Mouse (Mus musculus) heart, adult 11 months (tissue): Measurements from ENCODE around the gene Hsd17b13.
"Not testable (repeated sequence)": the region's sequence is repeated elsewhere in the genome, so short reads cannot be mapped to it uniquely, and the experiment has no call there.

Experiments
- DNase-seq: peaks from one replicate; pipeline ENCODE4 v3.0.0; 2022

The Hsd17b13 gene

GRCm38 (mm10) chr5:103977907-103978570, 829 bp upstream of the Hsd17b13 start:
- no peak for DNase-seq

GRCm38 (mm10) chr5:103975736-103976135, 1.5 kb downstream of the Hsd17b13 start:
- DNase-seq = no peak

DNA sequence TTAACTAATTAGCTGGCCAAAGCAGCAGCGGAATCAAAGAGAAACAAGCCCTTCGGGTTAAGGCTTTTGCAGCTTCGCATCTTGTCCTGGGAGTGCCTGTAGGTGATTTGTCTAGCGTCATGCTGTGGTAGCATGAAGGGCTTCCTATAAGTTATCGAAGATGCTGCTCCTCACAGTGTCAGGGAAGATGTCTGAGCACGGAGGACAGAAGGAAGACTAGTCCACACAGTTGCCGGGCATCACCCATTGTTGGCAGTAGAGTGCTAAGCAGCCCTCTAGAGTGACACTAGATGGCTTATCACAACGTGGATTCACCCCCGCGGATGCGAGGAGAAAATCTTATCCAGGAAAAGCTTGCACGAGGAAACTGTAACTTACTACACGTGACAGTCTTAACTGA, 4.4 kb downstream of the Hsd17b13 start:
- peak; percentile 79 for DNase-seq

DNA sequence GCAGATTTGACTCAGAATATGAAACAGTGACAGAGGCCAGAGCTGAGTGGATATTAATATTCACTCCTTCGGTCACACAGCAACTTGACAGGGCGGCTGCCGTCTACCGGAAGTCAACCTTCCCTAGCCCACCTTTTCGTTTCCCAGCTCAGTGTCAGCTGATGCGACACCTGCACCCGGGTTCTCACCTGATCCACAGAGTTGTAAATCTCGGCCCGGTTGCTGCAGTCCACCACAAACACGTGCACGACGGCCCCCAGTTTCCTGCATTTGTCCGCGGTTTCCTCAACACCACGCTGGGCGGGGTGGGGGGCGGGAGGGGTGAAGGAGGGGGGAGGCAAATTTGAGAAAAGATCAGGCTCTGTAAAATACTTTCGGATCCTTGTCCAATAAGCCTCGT, 4.8 kb downstream of the Hsd17b13 start:
- peak; percentile 87 for DNase-seq

DNA sequence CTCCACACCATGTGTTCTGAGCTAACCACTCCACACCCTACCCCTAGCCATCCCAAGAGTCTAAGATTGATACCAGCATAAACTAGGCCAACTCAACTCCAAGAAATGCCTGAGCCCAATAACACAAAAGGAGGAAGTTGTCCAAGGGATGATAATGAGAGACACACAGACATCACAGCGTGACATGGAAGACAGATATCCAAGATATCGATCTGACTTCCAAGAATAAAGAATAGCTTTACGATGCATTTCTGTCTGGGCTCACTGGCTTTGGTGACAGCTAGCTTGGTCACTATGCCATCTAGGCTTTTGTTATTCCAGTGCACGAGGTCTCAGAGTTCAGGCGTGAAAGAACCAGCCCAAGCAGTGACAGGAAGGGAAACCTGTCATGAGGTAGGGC, 6.2 kb downstream of the Hsd17b13 start:
- no peak for DNase-seq

DNA sequence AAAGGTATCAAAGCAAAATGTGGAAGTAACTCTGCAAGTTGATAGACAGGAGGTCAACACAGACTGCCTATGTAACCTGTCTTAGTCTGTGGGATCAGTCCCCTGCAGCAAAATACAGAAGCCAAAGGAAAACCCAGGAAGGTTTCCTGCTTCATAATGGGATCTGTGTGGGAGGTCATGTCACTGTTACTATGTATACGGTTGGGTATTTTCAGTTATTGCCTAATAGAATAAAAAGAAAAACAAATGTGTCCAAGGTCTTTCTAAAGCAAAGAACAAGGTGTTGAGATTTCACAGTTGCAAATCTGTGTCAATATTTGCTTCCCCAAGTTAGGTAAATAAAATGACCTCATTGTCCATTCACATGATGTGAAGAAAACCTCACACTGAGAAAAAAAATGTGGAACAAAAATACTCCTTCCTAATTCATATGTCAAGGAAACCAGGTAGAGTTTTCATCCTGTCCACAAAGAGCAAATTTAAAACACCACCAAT, 14.2 kb downstream of the Hsd17b13 start:
- no peak for DNase-seq

- no peak for DNase-seq
Measured at GRCm38 (mm10) chr5:103954638-103955037, 22.6 kb downstream of the Hsd17b13 start.

- DNase-seq = no peak
Measured at GRCm38 (mm10) chr5:103953135-103954083, 23.8 kb downstream of the Hsd17b13 start.

DNA sequence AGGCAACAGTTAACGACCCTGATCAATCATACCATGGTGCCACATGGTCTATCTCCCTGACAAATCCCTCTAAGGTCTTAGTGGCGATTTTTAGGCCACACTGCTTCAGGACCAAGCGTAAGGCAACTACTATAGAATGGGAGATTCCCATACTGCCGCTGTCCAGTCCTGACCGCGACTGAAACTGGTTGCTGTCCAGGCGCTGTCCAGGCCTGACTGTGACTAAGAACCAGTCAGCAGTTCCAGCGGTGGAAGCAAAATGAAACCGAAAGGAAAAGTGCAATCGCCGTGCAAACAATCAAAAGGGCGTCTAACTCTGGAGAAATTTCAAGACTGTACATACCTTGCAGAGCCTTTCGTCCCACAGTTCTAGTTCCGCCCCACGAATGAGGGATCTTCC, 27.1 kb downstream of the Hsd17b13 start:
- DNase-seq = not testable (repeated sequence)

GRCm38 (mm10) chr5:103943183-103943582, 34.0 kb downstream of the Hsd17b13 start:
- peak; percentile 48 for DNase-seq

GRCm38 (mm10) chr5:103939856-103940255, 37.4 kb downstream of the Hsd17b13 start:
- DNase-seq = no peak

DNA sequence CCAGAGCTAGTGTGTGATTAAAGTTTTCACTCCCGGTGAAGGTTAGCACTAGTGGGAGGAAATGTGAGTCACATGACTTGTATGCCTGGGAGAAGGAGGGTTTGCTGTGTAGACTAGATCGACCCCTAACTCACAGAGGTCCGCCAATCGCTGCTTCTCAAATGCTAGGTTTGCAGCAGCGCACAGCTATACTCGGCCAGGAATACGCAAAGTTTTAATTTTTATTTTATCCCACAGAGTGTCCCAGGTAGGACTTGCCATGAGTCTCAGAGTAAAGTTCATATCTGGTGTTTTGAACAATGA, 37.9 kb downstream of the Hsd17b13 start:
- DNase-seq = no peak

DNA sequence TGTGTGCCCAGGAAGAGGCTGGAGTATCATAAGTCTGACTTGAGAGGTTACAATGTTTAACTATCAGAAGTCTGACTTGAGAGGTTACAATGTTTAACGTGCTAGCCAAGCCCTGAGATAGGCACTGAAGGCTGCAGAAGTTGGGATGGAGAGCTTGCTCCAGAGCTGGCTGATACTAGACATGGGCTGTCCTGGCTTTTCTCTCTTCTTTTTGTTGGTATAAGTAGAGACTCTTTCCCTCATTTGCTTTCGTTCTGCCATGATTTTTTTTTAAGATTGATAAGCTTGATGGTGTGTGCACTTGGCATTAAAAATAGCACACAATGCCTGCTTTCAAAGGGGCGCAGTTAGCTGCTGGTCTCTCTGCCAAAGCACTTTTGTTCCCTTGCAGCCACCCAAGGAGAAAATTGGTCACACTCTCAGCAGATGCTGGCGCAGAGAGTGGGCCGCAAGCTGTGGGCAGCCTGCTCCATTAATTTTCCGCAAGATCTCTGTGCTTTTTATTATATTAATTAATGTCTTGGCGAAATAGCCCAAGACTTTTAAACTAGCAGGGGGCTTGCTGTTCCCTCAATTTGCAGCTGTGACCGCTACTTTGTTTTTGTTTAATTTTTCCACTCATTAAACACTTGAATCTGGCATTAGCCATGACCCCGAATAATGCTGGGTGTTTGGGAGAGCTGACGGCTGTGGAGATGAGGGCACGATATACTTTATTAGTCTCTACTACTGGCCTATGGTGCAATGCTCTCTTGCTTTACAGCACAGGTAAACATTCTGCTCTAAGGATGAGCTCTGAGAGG, 38.5 kb downstream of the Hsd17b13 start:
- DNase-seq = no peak

DNA sequence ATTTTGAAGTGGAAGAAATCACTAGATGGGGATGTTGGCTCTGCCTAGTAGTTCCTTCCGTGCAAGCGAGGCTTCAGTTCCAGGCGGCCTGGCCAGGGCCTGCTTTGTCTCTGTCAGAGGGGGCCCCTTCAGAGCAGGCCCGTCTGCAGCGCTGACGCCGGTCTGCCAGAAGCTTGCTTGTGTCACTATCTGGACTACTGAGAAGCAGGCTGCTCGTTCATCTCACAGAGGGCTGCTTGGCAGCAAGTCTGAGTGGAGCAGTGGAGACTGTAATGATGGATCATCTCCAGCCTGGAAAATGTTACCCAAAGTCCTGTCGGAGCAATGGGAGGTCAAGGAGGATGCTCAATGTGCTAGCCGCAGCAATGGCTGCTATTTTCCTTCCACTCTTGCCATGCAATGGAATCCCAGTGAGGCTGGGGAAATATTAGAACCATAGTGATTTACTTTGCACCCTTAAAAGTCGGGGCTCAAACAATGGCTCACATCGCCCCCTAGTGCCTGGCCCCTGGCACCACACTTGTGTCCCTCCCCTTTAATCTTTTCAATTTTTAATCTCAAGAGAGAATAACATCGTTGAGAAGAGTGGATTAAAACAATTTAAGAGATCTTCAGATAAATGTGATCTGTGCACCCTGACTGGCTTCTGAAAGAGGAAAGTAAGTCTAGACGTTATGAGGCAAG, 40.2 kb downstream of the Hsd17b13 start:
- no peak for DNase-seq

DNA sequence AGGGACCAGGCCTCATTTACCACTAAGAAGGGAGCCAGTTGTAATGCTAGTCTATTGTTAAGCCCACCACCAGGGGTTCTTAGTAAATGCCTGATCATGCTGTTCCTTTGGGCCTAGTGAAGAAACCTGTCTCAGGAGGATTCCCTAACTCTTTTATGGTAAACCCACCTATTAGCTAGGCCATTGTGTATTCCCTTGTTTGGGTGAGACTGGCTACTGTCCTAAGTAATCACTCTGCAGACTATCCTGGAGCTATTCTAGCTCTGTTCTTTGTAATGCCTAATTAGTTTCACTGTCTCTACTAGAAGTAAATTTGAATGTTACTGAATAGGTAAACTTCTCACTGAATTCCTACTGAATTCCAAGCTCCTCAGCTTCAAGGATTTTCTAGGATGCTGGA, 45.3 kb downstream of the Hsd17b13 start:
- not testable (repeated sequence) for DNase-seq

- no peak for DNase-seq
Measured at GRCm38 (mm10) chr5:103930511-103930910, 46.7 kb downstream of the Hsd17b13 start.

DNA sequence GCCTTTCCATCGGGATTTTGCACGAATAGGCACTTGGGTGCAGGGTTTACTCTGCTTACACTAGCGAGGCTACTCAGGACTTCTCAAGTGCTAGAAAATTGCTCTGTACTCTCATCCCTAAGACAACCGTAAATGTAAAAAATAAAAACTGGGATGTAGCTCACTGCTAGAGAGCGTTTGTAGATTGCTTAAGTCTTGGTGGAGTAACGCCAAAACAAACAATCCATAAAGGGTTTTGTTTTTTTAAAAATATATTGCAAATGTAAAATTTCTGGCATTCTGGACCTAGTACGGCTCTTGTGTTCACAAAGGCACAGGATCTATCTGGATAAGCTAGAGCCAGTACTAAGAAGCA, 49.0 kb downstream of the Hsd17b13 start:
- no peak for DNase-seq

DNA sequence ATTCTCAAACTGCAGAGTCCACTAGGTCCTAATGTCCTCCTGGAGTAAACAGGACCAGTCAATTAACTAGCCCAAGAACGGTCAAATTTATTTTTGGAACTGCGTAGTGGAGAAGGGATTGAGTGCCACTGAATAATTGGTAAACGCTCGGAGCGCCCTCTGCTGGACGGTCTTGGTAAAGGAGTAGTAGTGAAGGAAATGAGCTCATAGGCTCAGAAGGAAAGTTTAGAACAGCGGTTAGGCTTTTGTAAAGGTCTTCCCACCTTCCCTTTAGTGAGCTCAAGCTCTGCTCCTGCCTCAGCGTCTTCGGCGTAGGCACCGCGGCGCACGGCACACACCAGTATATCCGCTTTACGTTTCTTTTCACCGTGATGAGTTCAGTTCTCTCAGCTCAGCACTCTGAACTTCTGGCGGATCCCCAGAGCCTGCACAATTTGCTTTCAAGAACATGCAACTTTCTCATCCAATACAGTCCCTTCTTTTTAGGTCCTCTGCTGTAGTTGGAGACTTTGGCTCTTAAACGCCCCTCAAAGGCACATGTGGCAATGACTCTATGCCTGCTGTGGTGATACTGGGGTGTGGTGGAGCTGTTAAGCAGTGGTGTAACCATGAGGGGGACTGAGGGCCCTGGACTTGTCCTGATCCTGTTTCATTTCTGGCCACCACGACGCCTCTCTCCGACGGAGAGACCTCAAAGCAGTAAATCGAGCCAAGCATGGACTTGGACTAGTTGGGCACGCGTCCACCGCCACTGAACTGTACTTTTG, 49.6 kb downstream of the Hsd17b13 start:
- DNase-seq = peak; percentile 98

DNA sequence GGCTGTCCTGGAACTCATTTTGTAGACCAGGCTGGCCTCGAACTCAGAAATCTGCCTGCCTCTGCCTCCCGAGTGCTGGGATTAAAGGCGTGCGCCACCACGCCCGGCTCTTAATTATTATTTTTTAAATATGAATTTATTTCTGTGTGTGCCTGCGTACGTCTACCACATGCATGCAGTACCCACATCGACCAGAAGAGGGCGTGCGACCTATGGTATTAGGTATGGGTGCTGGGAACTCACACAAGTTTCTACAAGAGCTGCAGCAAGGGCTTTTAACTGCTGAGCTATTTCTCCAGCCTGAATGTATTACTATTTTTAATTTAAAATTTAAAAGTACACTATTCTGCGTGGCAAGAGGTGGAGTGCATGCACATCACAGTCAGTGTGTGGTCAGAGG, 50.8 kb downstream of the Hsd17b13 start:
- DNase-seq = no peak

DNA sequence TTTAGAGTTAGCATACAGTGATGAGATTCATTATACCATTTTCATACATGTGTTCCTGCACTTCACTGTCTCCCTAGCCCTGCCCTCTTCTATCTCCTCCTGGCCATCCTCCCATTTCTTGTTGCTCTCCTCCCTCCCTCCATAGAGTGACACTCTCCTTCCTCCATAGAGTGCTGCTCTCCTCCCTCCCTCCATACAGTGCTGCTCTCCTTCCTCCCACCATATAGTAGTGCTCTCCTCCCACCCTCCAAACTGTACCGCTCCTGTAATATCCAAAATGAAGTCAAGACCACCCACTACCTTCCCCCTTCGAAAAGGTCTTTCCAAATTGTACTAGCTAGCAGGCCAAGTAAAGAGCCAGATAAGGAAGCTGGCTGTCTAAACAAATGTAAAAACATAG, 53.5 kb downstream of the Hsd17b13 start:
- no peak for DNase-seq

DNA sequence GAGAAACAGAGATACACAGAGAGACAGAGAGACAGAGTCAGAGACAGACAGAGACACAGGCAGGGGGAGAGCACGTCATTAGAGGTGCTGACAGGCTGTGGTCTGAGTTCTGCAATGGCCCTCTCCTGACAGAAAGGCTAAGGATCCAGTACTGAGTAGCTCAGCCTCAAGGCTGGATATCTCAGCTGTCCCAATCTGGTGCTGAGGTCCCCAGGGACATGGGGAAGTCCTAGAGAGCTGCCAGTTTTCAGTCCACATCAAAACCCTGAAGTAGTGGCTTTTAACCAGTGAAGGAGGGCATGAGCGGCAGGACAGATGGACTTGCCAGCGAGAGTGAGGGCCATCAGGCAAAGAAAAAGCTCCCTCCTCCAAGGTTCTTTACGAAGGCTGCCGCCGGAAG, 54.1 kb downstream of the Hsd17b13 start:
- DNase-seq = peak; percentile 90

DNA sequence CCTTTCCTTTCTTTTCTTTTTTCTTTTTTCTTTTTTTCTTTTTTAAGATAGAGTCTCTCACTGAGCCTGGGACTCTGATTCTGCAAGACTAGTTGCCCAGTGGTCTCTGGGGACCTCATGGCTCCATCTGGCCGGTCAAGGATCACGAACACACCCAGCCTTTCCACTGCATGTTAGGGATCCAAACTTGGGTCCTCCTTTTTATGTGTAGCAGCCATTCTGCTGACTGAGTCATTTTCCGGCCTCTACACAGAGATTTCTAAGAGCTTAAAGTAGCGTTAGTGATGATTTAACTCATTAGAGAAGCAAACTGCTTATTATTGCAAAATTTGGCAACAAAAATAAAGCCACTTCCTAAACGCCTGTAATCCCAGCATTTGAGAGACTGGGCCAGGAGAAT, 54.8 kb downstream of the Hsd17b13 start:
- DNase-seq = peak; percentile 91
